Mouse (Mus musculus) left cerebral cortex, postnatal 10 days (tissue): ENCODE measurements around the gene Sdhc. TPM values are rescaled to one million over a fixed set of nuclear protein-coding genes. Genes with fewer than 3 reads are reported as not detected.
A peak's percentile ranks its signal among the peaks of the same experiment; 100 is the strongest.

Experiments used
- DNase-seq, 2 experiments: peaks; one replicate each; pipeline ENCODE4 v3.0.0; 2021 to 2022; ENCODE audit warnings: low spot score in 2 of 2, mixed read lengths in 1 of 2; ENCODE audit errors: extremely low spot score in 1 of 2
- intact Hi-C: fragments of 180-260 bp; cut with DNase I; formaldehyde crosslinking; loops from one replicate; pipeline ENCODE4 v1.15.1; 2025
- total RNA-seq, 2 experiments: library from RNA; stranded (reverse); gene quantifications; 2 replicates each; pipeline ENCODE4 v1.2.3; 2021

The Sdhc gene
- total RNA-seq, 2 experiments from 2014 or later = 200 to 210 TPM

DNA sequence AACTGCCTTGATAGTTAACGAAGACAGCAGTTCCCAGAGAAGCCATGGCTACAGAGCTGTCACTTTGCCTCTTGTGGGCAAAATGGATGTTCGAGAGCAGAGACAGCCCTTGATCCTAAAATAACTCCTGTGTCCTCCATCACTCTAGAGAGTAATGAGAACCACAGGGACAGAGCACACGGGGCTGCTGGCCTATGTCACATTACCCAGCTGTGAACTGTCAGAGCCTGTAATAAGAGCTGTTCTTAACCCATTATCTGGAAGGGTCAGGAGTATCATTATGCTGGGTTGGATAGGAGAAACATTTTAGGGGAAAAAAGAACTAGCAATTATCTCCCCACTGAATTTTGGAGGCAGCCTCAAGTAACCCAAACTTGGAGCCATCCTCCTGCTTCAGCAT, 29.5 kb downstream of the Sdhc start:
- no peak for DNase-seq
- intact Hi-C loops = no loop called here

DNA sequence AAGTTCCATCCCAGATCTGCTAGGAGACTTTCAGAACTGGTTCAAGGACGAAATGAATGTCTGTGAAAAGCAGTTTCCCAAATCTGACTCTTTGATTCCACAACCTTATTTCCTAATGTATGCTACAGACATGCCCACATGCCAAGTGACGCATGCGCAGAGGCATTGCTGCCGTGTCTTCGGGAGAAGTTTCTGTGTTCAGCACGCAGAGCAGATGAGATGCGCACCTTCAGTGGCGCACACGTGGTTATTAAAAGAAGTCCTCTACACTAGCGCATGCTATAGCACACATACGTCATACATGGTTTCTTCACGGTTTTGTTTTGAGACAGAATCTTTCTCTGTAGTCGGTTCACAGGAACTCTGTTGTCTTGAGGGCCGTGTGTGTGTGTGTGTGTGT, 31.0 kb downstream of the Sdhc start:
- DNase-seq = no peak
- intact Hi-C loops = loop anchor here (2.0 kb wide), 1 partner anchor 101 kb away; no protein-coding TSS in a partner anchor

- DNase-seq = no peak
- intact Hi-C loops = loop anchor here (2.0 kb wide), 1 partner anchor 102 kb away; no protein-coding TSS in a partner anchor
Observed at GRCm38 (mm10) chr1:171118996-171119395, 31.4 kb downstream of the Sdhc start.

DNA sequence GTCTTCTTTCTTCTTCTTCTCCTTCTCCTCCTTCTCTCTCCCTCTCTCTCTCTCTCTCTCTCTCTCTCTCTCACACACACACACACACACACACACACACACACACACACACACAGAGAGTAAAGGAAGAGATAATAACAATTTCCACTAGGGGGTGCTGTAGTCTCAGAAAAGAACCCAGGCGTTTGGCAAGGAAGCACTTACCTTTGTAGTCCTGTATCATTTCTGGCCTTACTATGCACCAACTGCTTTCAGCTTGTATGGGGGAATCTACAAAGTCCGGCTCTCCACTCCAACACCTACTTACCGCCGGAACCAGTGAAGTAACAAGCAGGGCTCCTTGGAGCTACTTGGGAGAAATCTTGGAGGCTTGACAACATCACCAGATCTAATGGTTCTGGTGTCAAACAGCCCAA, 32.1 kb downstream of the Sdhc start:
- intact Hi-C loops = loop anchor here (2.0 kb wide), 1 partner anchor 103 kb away; no protein-coding TSS in a partner anchor

GRCm38 (mm10) chr1:171116280-171116679, 34.1 kb downstream of the Sdhc start:
- intact Hi-C loops = no loop called here
- DNase-seq = no peak

More for the DNA sequence above, 32.1 kb downstream of the Sdhc start:
- DNase-seq = peak; percentile 43 to 82

GRCm38 (mm10) chr1:171113873-171114299, 36.5 kb downstream of the Sdhc start, which contains the start of gene Cfap126:
Cfap126 (plus strand) TSS chr1:171113918.
- intact Hi-C loops = loop anchor here (5.0 kb wide), 2 partner anchors 138 to 217 kb away; partner anchors contain the start of genes Adamts4 and Ndufs2
- peak; percentile 34 to 88 for DNase-seq

DNA sequence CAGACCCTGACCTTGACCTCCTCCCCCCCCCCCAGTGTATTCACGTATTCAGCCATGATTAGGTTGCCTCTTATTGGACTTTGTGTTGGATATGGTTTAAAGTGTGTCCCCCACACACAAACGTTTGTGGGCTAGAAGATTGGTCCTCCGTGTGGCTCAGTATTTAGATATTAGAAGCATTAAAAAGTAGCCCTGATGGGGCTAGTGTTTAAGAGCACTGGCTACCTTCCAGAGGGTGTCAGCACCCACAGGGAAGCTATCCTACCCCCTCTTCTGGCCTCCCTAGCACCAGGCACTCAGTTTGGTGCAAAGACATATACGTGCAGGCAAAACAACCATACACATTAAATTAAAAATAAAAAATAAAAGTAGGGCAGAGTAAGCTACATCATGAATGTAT, 37.4 kb downstream of the Sdhc start:
- intact Hi-C loops = loop anchor here (5.0 kb wide), 2 partner anchors 139 to 216 kb away; partner anchors contain the start of genes Adamts4 and Ndufs2
- DNase-seq = no peak

DNA sequence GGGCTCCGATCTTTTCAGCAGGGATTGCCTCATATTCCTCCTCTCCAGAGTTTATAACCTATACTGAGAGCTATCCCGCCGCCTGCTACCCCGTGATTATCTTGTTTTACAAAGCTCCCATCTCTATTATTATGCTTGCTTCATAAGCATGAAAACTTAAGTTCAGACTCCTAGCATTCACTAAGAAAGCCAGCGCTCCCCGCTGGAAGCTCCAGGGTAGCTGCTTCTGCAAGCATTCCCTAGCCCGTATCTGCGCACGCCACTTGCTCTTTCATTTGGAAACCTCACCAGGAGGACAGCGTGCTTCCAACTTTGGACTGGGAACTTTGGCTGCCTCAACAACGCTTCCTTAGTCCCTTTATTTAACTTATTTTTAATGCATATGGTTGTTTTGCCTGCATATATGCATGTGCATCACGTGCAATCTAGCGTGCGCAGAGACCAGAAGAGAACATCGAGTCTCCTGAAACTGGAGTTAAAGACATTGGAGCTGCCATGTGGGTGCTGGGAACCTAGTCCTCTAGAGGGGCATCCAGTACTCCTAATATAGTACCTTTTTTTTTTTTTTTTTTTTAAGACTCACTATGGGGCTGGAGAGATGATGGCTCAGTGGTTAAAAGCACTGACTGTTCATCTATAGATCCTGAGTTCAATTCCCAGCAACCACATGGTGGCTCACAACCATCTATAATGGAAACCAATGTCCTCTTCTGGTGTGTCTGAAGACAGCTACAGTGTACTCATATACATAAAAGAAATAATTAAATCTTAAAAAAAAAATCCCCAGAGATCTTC, 38.4 kb downstream of the Sdhc start:
- intact Hi-C loops = loop anchor here (5.0 kb wide), 2 partner anchors 140 to 215 kb away; partner anchors contain the start of genes Adamts4 and Ndufs2
- peak; percentile 34 to 65 for DNase-seq

DNA sequence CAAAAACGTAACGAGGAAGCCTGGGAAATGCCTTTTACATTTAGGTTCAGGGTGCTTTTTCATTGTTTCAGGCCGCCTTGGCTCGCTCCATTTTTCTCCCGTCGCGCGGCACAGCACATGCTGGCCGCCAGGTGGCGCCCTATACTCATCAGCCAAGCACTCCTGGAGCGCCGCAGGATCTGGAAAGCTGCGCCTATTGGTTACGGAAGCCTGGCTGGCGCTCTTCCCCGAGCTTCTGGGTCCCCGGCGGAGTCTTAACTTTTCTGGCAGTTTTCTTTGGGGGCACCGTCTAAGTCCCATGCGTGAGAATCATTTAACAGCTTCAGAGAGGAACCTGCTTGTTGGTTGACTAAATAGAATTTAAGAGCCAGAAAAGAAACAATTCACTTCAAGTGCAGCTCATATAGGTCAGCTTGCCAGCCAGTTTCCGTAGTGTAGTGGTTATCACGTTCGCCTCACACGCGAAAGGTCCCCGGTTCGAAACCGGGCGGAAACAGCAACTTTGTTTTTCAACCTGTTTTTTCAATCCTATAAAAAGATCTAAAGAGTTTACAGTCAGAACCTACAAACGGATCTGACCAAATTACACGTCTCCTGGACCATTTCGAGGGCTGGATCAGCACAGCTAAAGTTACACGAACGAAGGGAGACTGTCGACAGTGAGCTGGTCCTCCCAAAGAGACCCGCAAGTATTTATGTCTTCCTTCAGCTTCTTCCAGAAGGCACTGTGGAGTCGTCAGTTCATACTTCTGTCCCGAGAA, 39.2 kb downstream of the Sdhc start:
- DNase-seq = peak; percentile 94
- intact Hi-C loops = loop anchor here (5.0 kb wide), 2 partner anchors 141 to 214 kb away; partner anchors contain the start of genes Adamts4 and Ndufs2

GRCm38 (mm10) chr1:171110659-171111019, 39.8 kb downstream of the Sdhc start:
- intact Hi-C loops = loop anchor here (5.0 kb wide), 2 partner anchors 142 to 213 kb away; partner anchors contain the start of genes Adamts4 and Ndufs2
- no peak for DNase-seq

DNA sequence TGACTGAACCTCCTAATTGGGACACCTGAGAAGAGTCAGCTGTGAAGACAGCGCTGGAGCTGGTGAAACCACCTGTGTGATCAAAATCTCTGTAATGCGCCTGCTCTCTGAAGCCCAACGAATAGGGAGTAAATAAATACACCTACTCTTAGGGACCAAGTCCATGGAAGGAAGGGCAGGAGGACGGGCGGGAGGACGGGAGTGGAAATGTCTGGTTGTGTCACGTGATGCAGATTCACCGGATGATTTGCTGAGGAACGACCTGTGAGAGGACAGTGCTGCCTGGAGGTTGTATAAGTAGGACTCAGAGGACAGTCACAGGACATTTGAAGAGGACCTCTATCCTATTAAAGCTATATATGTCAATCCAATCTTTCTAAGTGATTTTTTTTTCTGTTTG, 40.8 kb downstream of the Sdhc start:
- intact Hi-C loops = loop anchor here (5.0 kb wide), 2 partner anchors 143 to 212 kb away; partner anchors contain the start of genes Adamts4 and Ndufs2
- DNase-seq = no peak

- intact Hi-C loops = no loop called here
Observed at GRCm38 (mm10) chr1:171105226-171105625, 45.2 kb downstream of the Sdhc start.

DNA sequence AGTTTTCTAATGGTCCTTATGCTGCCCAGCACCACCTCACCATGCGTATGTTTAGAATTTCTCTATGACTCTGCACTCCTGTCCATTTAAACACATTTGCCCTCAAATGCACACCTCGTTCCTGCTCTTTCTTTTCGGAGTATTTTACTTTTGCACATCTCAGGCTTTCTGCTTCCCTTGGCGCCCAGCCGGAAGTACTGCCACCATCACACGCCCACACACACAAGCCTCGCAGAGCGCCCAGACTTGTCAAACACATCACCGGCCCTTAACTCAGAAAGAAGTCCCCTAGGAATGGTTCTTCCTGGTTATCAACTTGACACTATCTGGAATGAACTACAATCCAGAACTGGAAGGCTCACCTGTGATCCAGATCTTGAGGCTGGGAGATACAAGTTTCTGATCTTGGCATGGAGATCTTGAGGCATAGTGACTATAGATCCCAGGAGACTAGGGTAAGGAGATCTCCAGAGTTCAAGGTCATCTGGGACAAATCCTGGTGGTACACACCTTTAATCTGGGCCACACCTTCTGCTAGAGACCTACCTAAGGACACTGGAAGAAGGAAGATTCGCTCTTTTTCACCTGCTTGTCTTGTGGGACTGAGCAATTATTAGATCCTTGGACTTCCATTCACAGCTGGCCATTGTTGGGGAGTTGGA, 47.1 kb downstream of the Sdhc start:
- intact Hi-C loops = loop anchor here (2.0 kb wide), 1 partner anchor 65 kb away; no protein-coding TSS in a partner anchor
- DNase-seq = peak; percentile 57 to 61

More at GRCm38 (mm10) chr1:171105226-171105625, 45.2 kb downstream of the Sdhc start:
- no peak for DNase-seq

- DNase-seq = peak; percentile 83 to 87
- intact Hi-C loops = loop anchor here (2.0 kb wide), 1 partner anchor 64 kb away; no protein-coding TSS in a partner anchor
Observed at GRCm38 (mm10) chr1:171102547-171103177, 47.7 kb downstream of the Sdhc start.

GRCm38 (mm10) chr1:171101733-171102546, 48.5 kb downstream of the Sdhc start:
- intact Hi-C loops = loop anchor here (2.0 kb wide), 1 partner anchor 63 kb away; no protein-coding TSS in a partner anchor
- DNase-seq = peak; percentile 85 to 87

GRCm38 (mm10) chr1:171101033-171101432, 49.4 kb downstream of the Sdhc start:
- intact Hi-C loops = no loop called here
- DNase-seq = no peak

DNA sequence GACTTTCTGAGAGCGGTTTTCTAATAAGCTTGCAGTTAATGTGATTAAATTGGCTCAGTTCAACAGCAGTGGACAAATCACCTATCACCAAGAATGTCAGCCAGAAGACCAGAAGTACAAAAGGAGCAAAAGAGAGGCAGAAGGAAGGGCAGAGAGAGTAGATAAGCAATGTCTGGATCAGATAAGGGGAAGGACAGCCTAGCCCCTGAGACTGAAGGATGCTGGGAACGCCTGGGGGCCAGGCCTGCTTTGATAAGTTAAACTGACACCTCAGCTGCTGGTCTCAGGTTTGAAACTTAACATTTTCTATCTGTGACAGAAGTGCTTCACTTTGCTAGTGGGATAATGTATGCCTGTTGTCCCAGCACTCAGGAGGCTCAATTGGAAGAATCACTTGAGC, 52.8 kb downstream of the Sdhc start:
- intact Hi-C loops = no loop called here
- DNase-seq = no peak
